Mouse (Mus musculus) forebrain, postnatal 0 days (tissue): Measurements from ENCODE around the gene Dyrk4. TPM values are rescaled to one million over a fixed set of nuclear protein-coding genes. Genes with fewer than 3 reads are reported as not detected.
A peak's percentile ranks its signal among the peaks of the same experiment; 100 is the strongest.

Experiments
- ATAC-seq: fragments of 200-750 bp; cut with Nextera tagmentation; 2 replicates; pipeline ENCODE4 v1.8.0; 2017; ENCODE audit warnings: mild to moderate bottlenecking, moderate library complexity
- DNase-seq: peaks from one replicate; pipeline ENCODE4 v3.0.0-alpha.2; 2015
- H3K27ac ChIP-seq: fragments of 300-500 bp; sonication (generic); 2 replicates; pipeline ENCODE4 v1.5.1; 2014; ENCODE audit warnings: low read depth, mild to moderate bottlenecking, antibody characterized with exemption, low read length, moderate library complexity, mixed read lengths
- H3K27me3 ChIP-seq: fragments of 300-500 bp; sonication (generic); 2 replicates; pipeline ENCODE4 v1.6.1; 2014; ENCODE audit warnings: mild to moderate bottlenecking, low read length, mixed read lengths; ENCODE audit not compliant: insufficient read depth
- H3K36me3 ChIP-seq: fragments of 300-500 bp; sonication (generic); 2 replicates; pipeline ENCODE4 v1.6.1; 2014; ENCODE audit warnings: mild to moderate bottlenecking, moderate library complexity; ENCODE audit not compliant: insufficient read depth
- H3K4me1 ChIP-seq: fragments of 300-500 bp; sonication (generic); 2 replicates; pipeline ENCODE4 v1.6.1; 2014; ENCODE audit warnings: antibody characterized with exemption; ENCODE audit not compliant: insufficient read depth
- H3K4me2 ChIP-seq: fragments of 300-500 bp; sonication (generic); 2 replicates; pipeline ENCODE4 v1.6.1; 2014; ENCODE audit warnings: low read depth, mild to moderate bottlenecking, moderate library complexity
- H3K4me3 ChIP-seq: fragments of 300-500 bp; sonication (generic); 2 replicates; pipeline ENCODE4 v1.5.1; 2014; ENCODE audit warnings: low read depth, low read length, mixed read lengths
- H3K9ac ChIP-seq: fragments of 300-500 bp; sonication (generic); 2 replicates; pipeline ENCODE4 v1.6.1; 2014; ENCODE audit warnings: mild to moderate bottlenecking
- H3K9me3 ChIP-seq: fragments of 300-500 bp; sonication (generic); 2 replicates; pipeline ENCODE4 v1.6.1; 2016; ENCODE audit warnings: low read length
- CTCF ChIP-seq: sonication (generic); IDR thresholded peaks from 2 replicates; pipeline ENCODE4 v1.5.1; 2016; ENCODE audit warnings: antibody characterized with exemption, control low read depth, low read depth
- WGBS: fragments of 180-500 bp; shearing (Covaris S2); extraction: QIAGEN DNeasy Blood & Tissue Kit; methylation state at CpG from one replicate; pipeline ENCODE4 v1.1.7; 2014; 5-methylcytosine and 5-hydroxymethylcytosine counted together
- polyA plus RNA-seq: library from polyadenylated mRNA; unstranded; fragments of >200 nt; fragmentation: Nextera tagmentation; extraction: Ambion mirVana; gene quantifications from 2 replicates; pipeline ENCODE4 v1.2.1, GENCODE M21; 2015
- total RNA-seq: library from RNA; depleted of rRNA; stranded (reverse); fragments of >200 nt; gene quantifications from 2 replicates; pipeline ENCODE4 v1.2.3, GENCODE M21; 2014; rRNA removed

Dyrk4 gene
- total and polyA plus RNA-seq, 2 experiments from 2014 or later = not detected

DNA sequence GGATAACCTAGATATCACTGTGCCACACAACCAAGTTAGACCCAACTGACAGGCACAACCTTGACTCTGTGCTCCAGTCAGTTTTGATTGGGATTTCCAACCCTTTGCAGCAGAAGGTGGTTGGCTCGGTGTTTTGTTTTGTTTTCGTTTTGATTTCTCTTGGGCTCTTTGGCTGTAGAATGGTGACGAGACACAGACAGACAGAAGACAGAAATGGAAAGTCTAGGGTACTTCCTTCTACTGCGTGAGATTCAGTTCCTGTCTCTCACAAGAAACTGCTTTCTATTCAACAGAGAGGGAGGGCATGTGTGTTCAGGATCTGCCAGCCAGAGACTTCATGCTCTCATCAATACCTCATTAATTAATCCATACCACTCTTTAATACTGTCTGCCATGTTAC is 10.9 kb downstream of the Dyrk4 start:
- no peak for ATAC-seq
- WGBS = 84% methylated on average over 4 of the region's 4 CpGs

DNA sequence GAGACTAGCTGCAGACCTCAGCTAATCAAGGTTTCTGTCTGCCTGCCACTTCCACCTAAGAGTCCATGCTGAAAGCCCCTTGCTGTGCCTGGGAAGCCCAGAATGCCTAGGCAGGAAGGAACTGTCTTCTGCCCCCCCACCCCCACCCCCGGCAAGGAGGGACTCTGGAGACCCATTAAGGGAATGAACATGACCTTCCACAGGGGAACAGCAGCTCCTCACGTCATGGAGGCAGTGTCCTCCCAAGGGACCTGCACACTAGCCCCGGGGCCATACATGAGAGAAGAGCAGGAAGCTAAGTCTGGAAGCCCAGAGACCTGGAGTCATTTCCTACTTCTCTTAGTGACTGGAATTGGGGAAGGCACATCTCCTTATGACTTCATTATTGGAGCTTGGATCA is 13.8 kb downstream of the Dyrk4 start:
- no peaks in the 10 kb centered on the region for H3K27me3 ChIP-seq
- WGBS = 72% methylated on average over 3 of the region's 3 CpGs
- H3K4me2 ChIP-seq = no peak overlapping the region
- H3K9ac ChIP-seq = no peak overlapping the region
- H3K27ac ChIP-seq = no peak overlapping the region
- TF ChIP-seq CTCF = no peak
- H3K9me3 ChIP-seq = no peaks in the 10 kb centered on the region
- DNase-seq (no peak), ATAC-seq (no peak)
- H3K4me3 ChIP-seq = no peak overlapping the region
- no peaks in the 10 kb centered on the region for H3K4me1 ChIP-seq
- H3K36me3 ChIP-seq = no peaks in the 10 kb centered on the region

More for the DNA sequence above, 10.9 kb downstream of the Dyrk4 start:
- no peak overlapping the region for H3K9ac ChIP-seq
- H3K27me3 ChIP-seq = no peaks in the 10 kb centered on the region
- H3K27ac ChIP-seq = no peak overlapping the region
- no peak overlapping the region for H3K4me2 ChIP-seq
- no peaks in the 10 kb centered on the region for H3K36me3 ChIP-seq
- H3K4me3 ChIP-seq = no peak overlapping the region
- TF ChIP-seq CTCF = no peak
- H3K9me3 ChIP-seq = no peaks in the 10 kb centered on the region
- no peaks in the 10 kb centered on the region for H3K4me1 ChIP-seq
- DNase-seq = no peak

DNA sequence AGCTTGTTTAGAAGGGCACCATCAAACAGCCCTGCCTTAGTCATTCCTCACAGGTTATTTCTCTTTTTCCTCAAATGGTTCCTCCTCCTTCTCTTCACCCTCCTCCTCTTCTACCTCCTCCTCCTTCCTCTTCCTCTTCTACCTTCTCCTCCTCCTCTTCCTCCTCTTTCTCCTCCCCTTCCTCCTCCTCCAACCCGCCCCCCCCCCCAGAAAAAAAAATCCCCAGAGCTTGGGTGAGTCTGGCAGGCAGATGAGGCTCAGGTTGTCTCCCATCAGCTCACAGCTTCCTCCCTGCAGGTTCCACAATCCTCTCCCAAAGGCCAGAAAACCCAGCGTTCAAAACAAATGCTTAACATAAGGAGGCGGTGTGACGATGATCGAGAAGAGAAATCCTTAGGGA is 14.3 kb downstream of the Dyrk4 start:
- no peaks in the 10 kb centered on the region for H3K36me3 ChIP-seq
- H3K9ac ChIP-seq = no peak overlapping the region
- no peaks in the 10 kb centered on the region for H3K27me3 ChIP-seq
- H3K9me3 ChIP-seq = no peaks in the 10 kb centered on the region
- ATAC-seq = no peak
- H3K4me3 ChIP-seq = no peak overlapping the region
- TF ChIP-seq CTCF = no peak
- H3K4me2 ChIP-seq = no peak overlapping the region
- DNase-seq = no peak
- no peaks in the 10 kb centered on the region for H3K4me1 ChIP-seq
- no peak overlapping the region for H3K27ac ChIP-seq
- WGBS = 77% methylated on average over 4 of the region's 5 CpGs

DNA sequence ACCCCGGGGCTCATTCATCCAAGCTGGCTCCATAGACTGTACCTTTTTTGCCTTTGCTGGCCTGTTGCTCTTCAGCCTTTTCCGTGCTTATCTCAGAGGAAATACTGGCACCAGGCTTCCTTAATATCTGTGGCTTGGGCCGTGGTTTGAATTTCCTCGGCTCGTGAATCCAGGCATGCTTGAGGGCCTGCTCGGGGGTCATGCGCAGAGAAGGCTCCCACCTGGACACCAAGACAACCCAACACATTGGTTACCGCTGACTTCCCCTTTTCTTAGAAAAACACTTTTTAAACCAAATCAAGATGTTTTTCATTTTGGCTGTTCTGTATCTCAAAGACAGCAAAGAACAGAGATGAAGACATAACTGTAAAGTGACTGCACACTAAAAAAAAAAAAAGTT is 44.5 kb downstream of the Dyrk4 start:
- DNase-seq (no peak), ATAC-seq (no peak)
- TF ChIP-seq CTCF = no peak
- Histone ChIP-seq H3K27me3 (no peaks in the 10 kb centered on the region), H3K4me1 (no peaks in the 10 kb centered on the region), H3K27ac (no peak overlapping the region), H3K9ac (no peak overlapping the region), H3K9me3 (no peaks in the 10 kb centered on the region), H3K4me3 (no peak overlapping the region), H3K4me2 (no peak overlapping the region), H3K36me3 (no peaks in the 10 kb centered on the region)
- 90% methylated on average over 8 of the region's 8 CpGs for WGBS

DNA sequence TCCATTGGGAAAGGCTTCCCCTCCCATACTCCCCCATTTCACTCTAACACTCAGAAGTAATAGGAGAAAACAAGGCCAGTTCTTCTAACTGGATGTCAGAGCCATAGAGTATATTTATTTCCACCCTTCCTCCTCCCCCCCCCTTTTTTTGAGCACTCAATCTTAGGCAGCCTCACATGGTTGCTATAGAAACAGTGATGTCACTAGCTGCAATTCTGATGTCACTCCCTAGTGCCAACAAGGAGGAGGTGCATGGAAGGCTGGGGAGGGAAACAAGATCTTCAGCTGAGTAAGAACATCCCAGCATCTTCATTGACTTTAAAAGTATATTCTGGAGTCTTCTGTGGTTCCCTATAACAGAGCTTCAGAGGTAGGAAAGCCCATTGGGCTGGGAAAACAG is 68.8 kb downstream of the Dyrk4 start, which contains the start of gene Akap3:
Akap3 (plus strand) TSS at position 218 of the 400 bp plus-strand sequence.
- no peak within 1 kb of the TSS for H3K4me3 ChIP-seq
- no peak for ATAC-seq
- H3K4me1 ChIP-seq = peaks cover 4% of the 10 kb centered on the region
- H3K27me3 ChIP-seq = no peaks in the 10 kb centered on the region; the same call in 1 of the 2 replicates
- no peak for TF ChIP-seq CTCF
- no peak within 1 kb of the TSS for H3K4me2 ChIP-seq
- no peak within 1 kb of the TSS for H3K9ac ChIP-seq
- H3K36me3 ChIP-seq = no peaks in the 10 kb centered on the region
- DNase-seq = peak; percentile 3
- no peak within 1 kb of the TSS for H3K27ac ChIP-seq
- H3K9me3 ChIP-seq = no peaks in the 10 kb centered on the region

DNA sequence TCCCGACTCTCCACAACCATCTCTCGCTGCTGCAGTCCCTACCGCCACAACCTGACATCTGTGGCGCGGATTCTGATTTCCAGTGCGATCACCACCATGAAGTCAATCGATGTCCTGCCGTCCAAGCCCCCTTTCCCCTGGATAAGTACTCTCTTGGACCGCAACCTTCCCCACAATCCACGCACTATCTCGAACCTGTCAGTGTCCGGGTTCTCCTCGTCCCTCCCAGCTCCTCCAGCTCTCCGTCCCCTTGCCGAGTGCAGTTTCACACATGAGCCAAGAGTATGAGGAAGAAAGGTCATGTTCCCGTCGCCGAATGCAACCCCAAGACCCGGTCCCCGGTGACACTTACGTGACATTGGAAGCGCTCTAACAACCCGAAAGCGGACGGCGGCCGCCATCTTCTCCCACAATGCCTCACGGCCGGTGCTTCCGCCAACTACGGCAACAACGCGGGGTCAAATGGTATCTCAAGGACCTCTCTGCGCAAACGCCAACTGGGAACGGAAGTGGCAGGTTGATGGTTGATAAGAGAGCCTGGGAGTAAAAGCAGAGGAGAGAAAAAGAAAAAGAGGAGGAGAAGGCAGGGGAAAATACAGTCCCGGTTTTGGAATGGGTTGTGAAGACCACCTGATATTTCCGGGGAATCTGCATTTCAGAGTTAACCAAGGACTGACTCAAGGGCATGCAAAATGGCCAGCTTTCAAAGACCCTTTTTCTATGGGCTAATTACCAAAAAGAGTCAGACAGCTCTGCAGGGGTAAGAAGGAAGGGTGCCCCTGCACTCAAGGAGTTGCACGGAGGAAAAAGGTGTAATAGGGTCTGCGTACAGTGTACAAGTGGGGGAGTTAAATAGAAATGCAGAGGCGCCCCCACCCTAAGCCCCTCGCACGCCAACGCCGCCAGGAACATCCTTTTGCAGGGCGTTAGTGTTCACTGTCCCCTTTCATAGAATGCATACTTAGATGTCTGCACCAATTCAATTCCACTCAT is 72.6 kb downstream of the Dyrk4 start, which contains the start of gene Ndufa9:
Ndufa9 (minus strand) TSS at position 425 of the 993 bp plus-strand sequence.
- peak within 1 kb of the TSS; percentile 73 for H3K4me2 ChIP-seq
- peaks cover 9% of the 10 kb centered on the region for H3K4me1 ChIP-seq
- WGBS = 8% methylated on average over 46 of the region's 46 CpGs
- H3K27me3 ChIP-seq = no peaks in the 10 kb centered on the region; the same call in 1 of the 2 replicates
- ATAC-seq = peak; percentile 96
- no peaks in the 10 kb centered on the region for H3K9me3 ChIP-seq
- TF ChIP-seq CTCF = no peak
- H3K4me3 ChIP-seq = peak within 1 kb of the TSS; percentile 71
- peak; percentile 96 for DNase-seq
- peak within 1 kb of the TSS; percentile 69 for H3K9ac ChIP-seq
- peaks cover 5% of the 10 kb centered on the region for H3K36me3 ChIP-seq
- H3K27ac ChIP-seq = peak within 1 kb of the TSS; percentile 80

DNA sequence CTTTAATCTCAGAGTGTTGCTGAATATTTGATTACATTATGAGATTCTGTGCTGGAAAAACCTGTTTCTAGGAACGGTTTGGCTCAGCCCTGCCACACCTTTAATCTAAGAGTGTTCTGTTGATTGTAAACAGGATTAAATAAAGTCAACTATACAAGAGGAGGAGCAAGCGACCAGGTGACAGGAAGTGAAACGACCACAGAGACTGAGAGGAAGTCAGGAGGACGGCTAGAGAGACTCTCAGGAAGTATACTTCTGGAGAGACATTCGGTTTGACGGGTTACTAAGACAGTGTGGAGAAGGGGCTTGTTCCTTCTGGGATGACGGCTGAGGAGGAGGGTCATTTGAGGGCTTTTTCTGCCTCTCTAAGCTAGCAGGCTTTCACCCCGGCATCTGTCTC is 85.0 kb downstream of the Dyrk4 start:
- H3K4me3 ChIP-seq = no peak overlapping the region
- no peak overlapping the region for H3K4me2 ChIP-seq
- ATAC-seq (no peak), DNase-seq (no peak)
- no peak overlapping the region for H3K27ac ChIP-seq
- 89% methylated on average over 8 of the region's 8 CpGs for WGBS
- H3K4me1 ChIP-seq = no peaks in the 10 kb centered on the region
- no peaks in the 10 kb centered on the region for H3K9me3 ChIP-seq
- H3K9ac ChIP-seq = no peak overlapping the region
- no peaks in the 10 kb centered on the region for H3K27me3 ChIP-seq
- TF ChIP-seq CTCF = no peak
- H3K36me3 ChIP-seq = peaks cover 91% of the 10 kb centered on the region

Other genes starting within 250 kb of the Dyrk4 start
- 49.2 and 49.6 TPM in 2 replicates for gene Kcna6, start 181.2 kb downstream of the Dyrk4 start, total RNA-seq
- 14.4 and 19.9 TPM in 2 replicates for gene Kcna6, start 181.2 kb downstream of the Dyrk4 start, polyA plus RNA-seq
- gene Ndufa9, start 72.7 kb downstream of the Dyrk4 start, total RNA-seq = 113 and 117 TPM in 2 replicates
- gene Ndufa9, start 72.7 kb downstream of the Dyrk4 start, polyA plus RNA-seq = 213 and 225 TPM in 2 replicates
- gene Akap3, start 68.7 kb downstream of the Dyrk4 start, total RNA-seq = 0.23 TPM in 1 of 2 replicates, not detected in the other
- 0.09 and 0.12 TPM in 2 replicates for gene Akap3, start 68.7 kb downstream of the Dyrk4 start, polyA plus RNA-seq
- 6.2 and 7.0 TPM in 2 replicates for gene Rad51ap1, start 17.7 kb upstream of the Dyrk4 start, total RNA-seq
- gene Rad51ap1, start 17.7 kb upstream of the Dyrk4 start, polyA plus RNA-seq = 9.3 and 11.0 TPM in 2 replicates
- gene D6Wsu163e, start 18.1 kb upstream of the Dyrk4 start, total RNA-seq = 33.6 and 46.8 TPM in 2 replicates
- gene D6Wsu163e, start 18.1 kb upstream of the Dyrk4 start, polyA plus RNA-seq = 34.5 and 35.0 TPM in 2 replicates
- gene Fgf6, start 93.7 kb upstream of the Dyrk4 start, total RNA-seq = not detected in 2 replicates
- gene Fgf6, start 93.7 kb upstream of the Dyrk4 start, polyA plus RNA-seq = not detected in 2 replicates
- 0.15 and 0.38 TPM in 2 replicates for gene Fgf23, start 151.1 kb upstream of the Dyrk4 start, total RNA-seq
- 0.08 and 0.13 TPM in 2 replicates for gene Fgf23, start 151.1 kb upstream of the Dyrk4 start, polyA plus RNA-seq
- gene Tigar, start 187.7 kb upstream of the Dyrk4 start, total RNA-seq = 8.1 and 9.3 TPM in 2 replicates
- 6.1 and 6.8 TPM in 2 replicates for gene Tigar, start 187.7 kb upstream of the Dyrk4 start, polyA plus RNA-seq
- gene Ccnd2, start 230.4 kb upstream of the Dyrk4 start, total RNA-seq = 31.4 and 44.1 TPM in 2 replicates
- gene Ccnd2, start 230.4 kb upstream of the Dyrk4 start, polyA plus RNA-seq = 430 and 467 TPM in 2 replicates